Mouse (Mus musculus): ENCODE measurements around the gene Tec. TPM values are rescaled to one million over a fixed set of nuclear protein-coding genes. Genes with fewer than 3 reads are reported as not detected.

Tec gene
- total RNA-seq (2014; rRNA removed) (4.0 and 6.9 TPM in 2 replicates), polyA plus RNA-seq (2015; fragmentation: Nextera tagmentation; extraction: Ambion mirVana) (2.1 and 2.5 TPM in 2 replicates)

DNA sequence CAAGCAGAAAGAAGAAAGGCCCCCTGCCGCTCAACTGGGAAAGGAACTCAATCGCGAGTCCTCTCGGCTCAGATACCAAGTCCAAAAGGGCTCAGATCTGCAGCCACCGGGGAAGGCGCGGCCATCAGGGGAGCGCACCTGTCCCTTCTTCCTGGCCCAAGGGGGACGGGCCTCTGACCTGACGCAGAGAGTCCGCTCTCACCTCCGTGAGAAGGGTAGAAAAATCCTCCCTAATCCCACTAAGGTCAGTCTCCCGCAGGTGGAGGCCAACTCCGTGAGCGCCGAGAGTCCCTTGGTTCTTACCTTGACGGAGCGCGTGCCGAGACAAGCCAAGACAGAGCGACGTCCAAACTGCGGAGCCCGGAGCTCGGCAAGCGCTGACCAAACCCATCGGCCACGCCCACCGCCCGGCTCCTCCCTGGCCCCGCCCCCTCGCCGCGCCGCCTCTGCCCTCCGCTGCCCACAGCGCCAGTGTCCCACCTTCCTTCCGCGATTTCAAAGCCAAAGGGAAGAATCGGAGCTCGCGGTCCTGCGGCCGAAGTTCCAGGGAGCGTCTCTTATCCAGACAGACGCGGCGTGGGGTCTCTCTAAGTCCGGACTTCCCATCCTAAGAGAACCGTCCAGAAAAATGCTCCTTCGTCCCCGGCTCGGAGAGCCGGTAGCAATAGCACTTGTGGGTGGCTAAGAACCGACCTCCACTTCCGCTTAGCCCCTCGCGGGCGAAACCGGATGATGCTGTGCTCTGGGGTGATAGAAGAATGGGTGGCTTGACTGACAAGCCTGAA, at the start of gene Tec:
TSS of gene Tec (minus strand) at position 393 of the 785 bp plus-strand sequence.
- peak; percentile 54 for DNase-seq
- peak; percentile 88 for ATAC-seq
- WGBS = under 1% methylated on average over 54 of the region's 60 CpGs
- H3K27me3 ChIP-seq (ENCODE audit: insufficient read depth, low read length) = peaks cover 14% of the 10 kb centered on the region; the same call in 1 of the 2 replicates
- TF ChIP-seq CTCF (IDR thresholded peaks at IDR 0.05; ENCODE audit: low read depth) = no peak
- H3K27ac ChIP-seq (ENCODE audit: low read depth, low read length) = no peak within 1 kb of the TSS
- H3K9me3 ChIP-seq (ENCODE audit: low read length) = no peaks in the 10 kb centered on the region
- peak within 1 kb of the TSS; percentile 47 for H3K4me3 ChIP-seq (ENCODE audit: low read depth, low read length)
- peak within 1 kb of the TSS; percentile 93 for H3K4me2 ChIP-seq (ENCODE audit: low read depth)
- H3K9ac ChIP-seq = peak within 1 kb of the TSS; percentile 40
- H3K36me3 ChIP-seq (ENCODE audit: insufficient read depth) = no peaks in the 10 kb centered on the region
- peaks cover 5% of the 10 kb centered on the region; the same call in 1 of the 2 replicates for H3K4me1 ChIP-seq (ENCODE audit: insufficient read depth)

DNA sequence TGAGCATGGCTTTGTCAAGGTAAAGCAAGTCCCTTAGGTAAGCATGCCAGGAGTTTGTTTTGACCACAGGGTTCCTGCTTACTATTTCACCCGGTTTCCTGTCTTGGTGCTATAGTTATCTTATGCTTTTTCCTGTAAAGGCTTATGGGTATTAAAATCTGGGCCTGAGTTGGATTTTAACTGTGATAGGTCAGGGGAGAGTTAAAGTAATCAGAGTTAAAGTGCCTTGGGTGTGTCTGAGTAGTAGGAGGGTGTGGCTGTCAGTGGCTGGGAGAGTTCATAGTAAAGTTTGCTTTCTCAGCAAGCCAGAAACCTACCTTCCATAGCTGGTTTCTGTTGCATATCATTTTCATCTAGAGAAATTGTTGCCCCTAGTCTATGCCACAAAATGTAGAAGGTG, 48.6 kb upstream of the Tec start:
- peaks cover 15% of the 10 kb centered on the region for H3K4me1 ChIP-seq (ENCODE audit: insufficient read depth)
- peak overlapping the region; percentile 57 for H3K4me2 ChIP-seq (ENCODE audit: low read depth)
- 83% methylated on average over 1 of the region's 1 CpGs for WGBS
- H3K4me3 ChIP-seq (ENCODE audit: low read depth, low read length) = peak overlapping the region; percentile 87; the same call in 1 of the 2 replicates
- peak overlapping the region; percentile 97; the same call in 1 of the 2 replicates for H3K9ac ChIP-seq
- no peak for TF ChIP-seq CTCF (IDR thresholded peaks at IDR 0.05; ENCODE audit: low read depth)
- ATAC-seq (no peak), DNase-seq (no peak)
- no peaks in the 10 kb centered on the region for H3K9me3 ChIP-seq (ENCODE audit: low read length)
- no peak overlapping the region for H3K27ac ChIP-seq (ENCODE audit: low read depth, low read length)
- H3K27me3 ChIP-seq (ENCODE audit: insufficient read depth, low read length) = no peaks in the 10 kb centered on the region
- H3K36me3 ChIP-seq (ENCODE audit: insufficient read depth) = no peaks in the 10 kb centered on the region

GRCm38 (mm10) chr5:72916048-72916447, 47.8 kb upstream of the Tec start:
- no peak for ATAC-seq
- H3K36me3 ChIP-seq (ENCODE audit: insufficient read depth) = no peaks in the 10 kb centered on the region
- peak overlapping the region; percentile 57 for H3K4me2 ChIP-seq (ENCODE audit: low read depth)
- 31% methylated on average over 4 of the region's 4 CpGs for WGBS
- no peaks in the 10 kb centered on the region for H3K9me3 ChIP-seq (ENCODE audit: low read length)
- peak overlapping the region; percentile 87 for H3K4me3 ChIP-seq (ENCODE audit: low read depth, low read length)
- no peak for DNase-seq
- peaks cover 15% of the 10 kb centered on the region for H3K4me1 ChIP-seq (ENCODE audit: insufficient read depth)
- no peak for TF ChIP-seq CTCF (IDR thresholded peaks at IDR 0.05; ENCODE audit: low read depth)
- H3K27me3 ChIP-seq (ENCODE audit: insufficient read depth, low read length) = no peaks in the 10 kb centered on the region
- H3K9ac ChIP-seq = peak overlapping the region; percentile 97
- H3K27ac ChIP-seq (ENCODE audit: low read depth, low read length) = no peak overlapping the region; the same call in 1 of the 2 replicates

- Histone ChIP-seq H3K27me3 (ENCODE audit: insufficient read depth, low read length) (no peaks in the 10 kb centered on the region), H3K36me3 (ENCODE audit: insufficient read depth) (no peaks in the 10 kb centered on the region), H3K9me3 (ENCODE audit: low read length) (no peaks in the 10 kb centered on the region), H3K4me3 (ENCODE audit: low read depth, low read length) (peak overlapping the region; percentile 87), H3K4me2 (ENCODE audit: low read depth) (peak overlapping the region; percentile 57), H3K4me1 (ENCODE audit: insufficient read depth) (peaks cover 15% of the 10 kb centered on the region), H3K9ac (peak overlapping the region; percentile 97), H3K27ac (ENCODE audit: low read depth, low read length) (peak overlapping the region; percentile 98)
- peak; percentile 56 for ATAC-seq
- TF ChIP-seq CTCF (IDR thresholded peaks at IDR 0.05; ENCODE audit: low read depth) = no peak
- 1% methylated on average over 49 of the region's 66 CpGs for WGBS
- DNase-seq = peak; percentile 67
Measured at GRCm38 (mm10) chr5:72914633-72915561, 46.6 kb upstream of the Tec start.

- H3K36me3 ChIP-seq (ENCODE audit: insufficient read depth) = no peaks in the 10 kb centered on the region
- peaks cover 15% of the 10 kb centered on the region for H3K4me1 ChIP-seq (ENCODE audit: insufficient read depth)
- peak; percentile 94 for DNase-seq
- H3K4me2 ChIP-seq (ENCODE audit: low read depth) = peak within 1 kb of the TSS; percentile 57
- peak; percentile 94 for ATAC-seq
- no peaks in the 10 kb centered on the region for H3K27me3 ChIP-seq (ENCODE audit: insufficient read depth, low read length)
- WGBS = 4% methylated on average over 81 of the region's 83 CpGs
- peak within 1 kb of the TSS; percentile 97 for H3K9ac ChIP-seq
- TF ChIP-seq CTCF (IDR thresholded peaks at IDR 0.05; ENCODE audit: low read depth) = peak; percentile 78
- no peaks in the 10 kb centered on the region for H3K9me3 ChIP-seq (ENCODE audit: low read length)
- H3K27ac ChIP-seq (ENCODE audit: low read depth, low read length) = peak within 1 kb of the TSS; percentile 98
- peak within 1 kb of the TSS; percentile 87 for H3K4me3 ChIP-seq (ENCODE audit: low read depth, low read length)
Measured at GRCm38 (mm10) chr5:72913648-72914557, 45.6 kb upstream of the Tec start, which contains the start of gene Slain2. Gene Slain2, plus strand, starts transcription at chr5:72914304.

DNA sequence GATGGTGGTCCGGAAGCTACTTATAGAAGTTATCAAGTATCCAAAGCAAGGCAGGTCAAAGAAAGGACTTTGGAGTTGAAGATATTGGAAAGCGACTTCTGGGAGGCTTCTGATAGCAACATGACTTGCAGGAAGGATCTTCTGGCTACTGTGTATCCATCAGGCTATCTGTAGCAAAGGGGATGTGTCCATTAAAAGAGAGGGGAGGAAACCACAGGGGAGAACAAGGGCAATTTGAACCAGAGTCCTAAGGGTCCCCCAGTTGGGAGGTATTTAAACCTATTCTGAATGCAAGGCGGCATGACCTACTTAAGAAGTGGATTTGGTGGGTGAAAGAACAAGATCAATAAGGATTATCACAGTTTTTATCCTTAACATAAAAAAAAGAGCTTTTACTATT, 43.0 kb upstream of the Tec start:
- WGBS = 85% methylated on average over 3 of the region's 3 CpGs
- TF ChIP-seq CTCF (IDR thresholded peaks at IDR 0.05; ENCODE audit: low read depth) = no peak
- Histone ChIP-seq H3K4me1 (ENCODE audit: insufficient read depth) (peaks cover 5% of the 10 kb centered on the region), H3K4me3 (ENCODE audit: low read depth, low read length) (no peak overlapping the region), H3K36me3 (ENCODE audit: insufficient read depth) (no peaks in the 10 kb centered on the region), H3K9ac (no peak overlapping the region), H3K4me2 (ENCODE audit: low read depth) (no peak overlapping the region), H3K27ac (ENCODE audit: low read depth, low read length) (no peak overlapping the region), H3K9me3 (ENCODE audit: low read length) (no peaks in the 10 kb centered on the region), H3K27me3 (ENCODE audit: insufficient read depth, low read length) (no peaks in the 10 kb centered on the region)
- DNase-seq (no peak), ATAC-seq (no peak)

Measured in forebrain, postnatal 0 days (tissue).